Mouse (Mus musculus) gastrocnemius, postnatal 25 days (tissue): ENCODE measurements around the gene Tmem138. TPM values are rescaled to one million over a fixed set of nuclear protein-coding genes. Genes with fewer than 3 reads are reported as not detected.

Experiments used
- DNase-seq: peaks from one replicate; pipeline ENCODE4 v3.0.0; 2022
- long read RNA-seq, 2 experiments: library from polyadenylated mRNA; stranded (forward); transcript quantifications; one replicate each; pipeline ENCODE4 v2.0.0; 2021
- total RNA-seq, 2 experiments: library from RNA; stranded (reverse); gene quantifications; 1 replicate in 1 of 2; 2 replicates in 1 of 2; pipeline ENCODE4 v1.2.3; 2021

The Tmem138 gene
- 1 to 10 TPM; 1.3 to 1.4 TPM for total RNA-seq
- long read RNA-seq, experiment 1, partial matches to known transcripts: 0 of 2 reads
- long read RNA-seq, experiment 1, other reads (novel, unspliced or antisense): 1 of 2 reads
- long read RNA-seq, experiment 2, partial matches to known transcripts: 0 of 3 reads
- long read RNA-seq, experiment 2, other reads (novel, unspliced or antisense): 1 of 3 reads

DNA sequence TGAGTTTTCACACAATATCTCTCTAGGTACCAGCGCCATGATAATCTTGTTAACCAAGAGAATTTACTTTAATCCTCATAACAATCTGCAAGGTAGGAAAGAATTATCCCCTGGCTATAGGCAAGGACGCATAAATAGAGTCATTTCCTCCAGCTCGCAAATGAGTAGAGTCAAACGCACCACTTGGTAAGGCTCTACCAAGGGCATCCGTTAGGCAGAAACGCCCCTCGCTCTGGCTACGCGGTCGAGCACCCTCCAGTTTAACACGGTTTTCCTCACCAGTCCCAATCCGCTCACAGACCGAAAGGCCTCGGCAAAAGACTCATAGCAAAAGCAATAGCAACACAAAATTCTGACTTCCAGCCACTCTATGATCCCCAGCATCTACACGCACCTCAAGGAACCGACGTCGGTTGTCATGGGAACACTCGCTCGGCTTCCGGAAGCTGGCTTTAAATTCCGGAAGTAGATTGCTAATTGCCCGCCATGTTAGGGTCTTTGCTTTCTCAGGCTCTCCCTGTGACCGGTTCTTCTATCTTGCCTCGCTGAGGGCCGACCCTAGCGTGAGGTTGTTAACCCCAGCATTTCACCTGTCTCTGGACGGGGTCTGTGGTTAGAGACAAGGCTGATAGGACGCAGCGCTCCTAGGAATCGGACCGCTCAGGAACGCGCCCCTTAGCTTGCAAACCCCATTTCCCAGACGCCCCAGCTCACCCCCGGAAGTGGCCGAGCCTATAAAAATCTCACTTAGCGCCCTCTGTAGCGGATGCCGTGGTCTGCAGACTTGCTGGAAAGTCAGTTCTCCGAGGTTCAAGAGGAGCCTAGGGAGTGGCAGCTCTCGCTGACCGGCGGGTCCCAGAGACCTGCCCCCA lies at the start of gene Tmem138, which contains the start of gene Cyb561a3:
Tmem138 (minus strand) TSS at position 673 of the 872 bp plus-strand sequence.
Cyb561a3 (plus strand) TSS at position 483 of the 872 bp plus-strand sequence.
- peak; percentile 89 for DNase-seq

DNA sequence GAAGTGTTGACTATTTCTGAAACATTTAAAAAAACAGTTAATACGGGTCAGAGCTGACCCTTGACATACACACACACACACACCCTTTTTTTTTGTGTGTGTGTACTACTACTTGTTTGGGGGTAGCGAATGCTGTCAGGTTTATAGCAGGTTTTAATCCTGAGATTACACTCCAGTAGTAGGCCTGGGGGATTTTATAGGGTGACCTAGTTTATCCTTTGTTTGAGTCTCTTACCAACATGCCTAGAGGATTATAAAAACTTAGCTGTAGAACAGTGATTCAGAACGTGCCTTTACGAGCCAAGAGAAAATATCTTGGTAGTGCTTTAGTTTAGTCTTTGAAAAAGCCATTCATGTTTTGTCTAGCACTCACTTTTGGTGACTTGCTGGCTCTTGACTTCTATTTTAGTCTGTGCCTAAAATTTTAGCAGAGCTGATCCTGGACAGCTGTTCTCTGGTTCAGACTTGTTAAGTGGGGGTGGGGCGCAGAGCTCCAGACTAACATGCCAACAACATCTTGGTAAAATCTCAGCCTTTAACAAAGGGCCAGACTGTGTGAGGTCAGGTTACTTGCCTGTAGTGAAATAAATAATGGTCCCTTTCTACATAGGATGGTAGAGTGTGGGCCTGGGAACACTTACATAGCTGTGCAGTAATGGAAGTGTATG lies 31.5 kb upstream of the Tmem138 start:
- DNase-seq: no peak

DNA sequence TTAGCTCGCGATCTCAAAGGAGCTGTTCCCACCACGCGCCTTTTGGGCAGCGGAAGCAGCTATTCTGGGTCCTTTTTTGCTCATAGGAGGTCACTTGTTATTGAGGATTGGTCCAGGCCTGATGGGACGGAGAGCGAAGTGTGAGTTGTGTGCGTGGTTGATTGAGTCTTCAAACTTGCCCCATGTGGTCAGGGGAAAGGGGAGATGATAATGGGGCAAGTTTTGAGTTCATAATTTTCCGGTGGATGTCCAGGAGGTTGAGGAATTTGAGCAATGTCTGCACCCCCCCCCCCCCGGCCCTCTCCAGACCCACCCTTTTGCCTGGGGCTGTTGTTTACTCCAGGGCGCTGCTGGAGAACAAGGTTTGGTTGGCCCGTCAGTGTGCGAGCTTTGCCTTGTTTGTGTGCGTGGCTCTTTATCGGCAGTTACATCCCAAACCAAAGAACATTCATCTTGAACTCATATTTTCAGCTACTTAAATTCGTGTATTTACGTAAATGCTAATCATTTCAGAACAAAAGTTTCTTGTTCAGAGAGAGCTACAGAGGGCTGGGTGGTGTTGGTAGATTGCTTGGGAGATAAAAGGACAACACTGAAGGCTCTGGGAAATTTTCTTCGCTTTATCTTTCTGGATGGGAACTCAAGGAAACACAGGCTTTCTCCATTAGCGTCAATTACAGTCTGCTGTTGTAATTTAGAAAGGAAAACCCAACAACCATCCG lies 28.9 kb upstream of the Tmem138 start:
- DNase-seq: no peak

DNA sequence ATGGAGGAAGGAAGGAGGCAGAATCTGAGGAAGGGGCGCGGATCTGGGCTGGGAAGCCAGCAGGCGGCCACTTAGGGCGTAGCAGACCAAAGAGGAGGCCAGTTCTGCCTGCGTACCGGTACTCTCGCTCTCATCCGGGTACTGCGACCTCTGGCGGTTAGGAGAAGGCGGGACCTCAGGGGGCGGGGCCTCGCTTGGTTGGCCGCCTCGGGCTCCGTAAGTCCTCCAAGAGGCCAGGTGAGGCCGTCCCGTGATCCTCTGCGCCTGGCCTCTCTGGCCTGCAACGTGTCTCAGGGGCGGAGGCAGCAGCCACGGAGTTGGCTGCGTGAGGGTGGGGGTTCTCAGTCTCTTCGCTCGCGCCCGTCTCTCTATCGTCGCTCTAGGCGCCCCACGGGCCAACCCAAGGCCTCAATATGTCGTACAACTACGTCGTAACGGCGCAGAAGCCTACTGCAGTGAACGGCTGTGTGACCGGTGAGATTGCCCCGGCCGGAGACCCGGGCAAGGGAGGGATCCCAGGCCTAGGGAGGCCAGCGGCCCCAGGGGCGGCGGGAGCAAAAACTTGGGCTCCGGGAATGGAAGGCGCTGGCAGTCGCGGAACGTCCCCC lies 28.2 kb upstream of the Tmem138 start, which contains the start of the genes Ddb1 and Tkfc:
Ddb1 (plus strand) TSS at position 35 of the 608 bp plus-strand sequence.
Tkfc (minus strand) TSS at position 362 of the 608 bp plus-strand sequence.
- DNase-seq: peak; percentile 98

DNA sequence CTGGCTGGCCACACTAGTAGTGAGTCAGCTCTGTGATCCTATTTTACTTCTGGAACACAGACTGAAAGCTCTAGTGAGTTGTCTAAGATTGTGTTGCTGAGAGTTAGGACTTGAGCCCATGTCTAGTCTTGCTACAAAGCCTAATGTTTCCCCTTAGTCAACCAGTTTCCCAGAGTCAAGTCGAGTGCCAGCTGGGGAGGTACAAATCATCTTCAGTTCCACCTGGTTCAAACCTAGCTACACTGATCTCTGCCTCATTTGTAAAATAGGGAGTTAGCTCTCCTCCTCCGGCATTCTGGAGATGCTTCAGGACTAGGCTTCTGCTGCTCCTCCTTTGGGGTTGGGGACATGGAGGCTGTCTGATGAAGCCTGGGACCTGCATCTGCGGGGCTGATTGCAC lies 27.4 kb upstream of the Tmem138 start:
- no peak for DNase-seq

DNA sequence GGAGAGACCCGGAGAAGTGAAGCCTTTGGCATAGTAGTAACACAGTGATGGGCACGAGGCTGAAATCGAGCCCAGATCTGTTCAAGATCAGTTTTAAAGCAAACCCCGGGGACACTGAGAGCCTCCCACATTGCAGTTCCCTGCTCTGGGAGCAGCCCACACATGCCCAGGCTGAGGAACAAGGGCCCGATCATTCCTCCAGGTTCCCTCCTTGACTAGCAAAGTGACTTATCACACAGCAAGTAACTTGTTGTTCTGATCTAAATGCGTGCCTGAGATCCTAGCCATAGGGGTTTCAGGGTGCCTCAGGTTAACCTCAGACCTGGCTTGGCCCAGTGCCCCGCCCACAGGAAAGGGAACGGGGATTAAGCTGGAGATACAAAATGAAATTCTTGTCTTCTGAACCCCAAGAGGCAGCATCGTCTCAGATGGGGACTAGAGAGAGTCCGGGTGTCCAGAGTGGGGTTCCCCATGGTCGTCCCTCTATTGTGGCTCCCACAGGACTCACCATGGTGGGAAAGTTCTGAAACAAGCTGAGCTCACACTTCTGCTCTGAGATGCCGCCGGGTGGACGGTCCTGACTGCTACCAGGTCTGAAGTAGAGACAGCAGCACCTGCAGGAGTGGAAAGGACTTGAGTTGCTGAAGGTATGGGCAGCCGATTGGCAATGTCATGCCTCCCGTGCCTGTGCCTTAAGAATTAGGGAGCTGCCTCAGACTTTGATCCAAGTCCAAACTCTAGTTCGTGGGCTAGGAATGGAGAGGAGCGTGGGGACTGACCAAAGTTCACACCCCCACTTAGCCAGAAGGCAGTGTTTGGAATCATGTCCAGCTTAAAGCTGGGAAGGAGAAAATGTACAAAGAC lies 26.7 kb upstream of the Tmem138 start:
- DNase-seq: no peak

DNA sequence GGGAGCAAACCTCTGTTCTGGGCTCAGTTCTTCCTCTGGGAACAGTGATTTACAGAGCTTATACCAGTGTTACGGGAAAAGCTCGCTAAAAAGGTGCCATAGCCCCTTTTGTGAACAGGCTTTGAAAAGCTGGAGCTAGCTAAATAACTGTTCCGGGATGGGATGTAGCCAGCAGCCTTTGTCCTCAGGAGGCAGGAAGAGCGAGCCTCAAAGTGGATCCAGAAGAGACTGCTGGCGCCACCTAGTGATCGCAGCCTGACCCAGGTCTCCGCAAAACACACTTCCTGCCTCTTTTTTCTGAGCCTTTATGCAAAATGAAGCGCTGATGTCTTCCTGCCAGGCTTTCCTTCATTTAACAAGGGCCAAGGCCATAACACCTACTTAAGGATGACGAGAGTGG lies 25.6 kb upstream of the Tmem138 start:
- DNase-seq: peak; percentile 80

DNA sequence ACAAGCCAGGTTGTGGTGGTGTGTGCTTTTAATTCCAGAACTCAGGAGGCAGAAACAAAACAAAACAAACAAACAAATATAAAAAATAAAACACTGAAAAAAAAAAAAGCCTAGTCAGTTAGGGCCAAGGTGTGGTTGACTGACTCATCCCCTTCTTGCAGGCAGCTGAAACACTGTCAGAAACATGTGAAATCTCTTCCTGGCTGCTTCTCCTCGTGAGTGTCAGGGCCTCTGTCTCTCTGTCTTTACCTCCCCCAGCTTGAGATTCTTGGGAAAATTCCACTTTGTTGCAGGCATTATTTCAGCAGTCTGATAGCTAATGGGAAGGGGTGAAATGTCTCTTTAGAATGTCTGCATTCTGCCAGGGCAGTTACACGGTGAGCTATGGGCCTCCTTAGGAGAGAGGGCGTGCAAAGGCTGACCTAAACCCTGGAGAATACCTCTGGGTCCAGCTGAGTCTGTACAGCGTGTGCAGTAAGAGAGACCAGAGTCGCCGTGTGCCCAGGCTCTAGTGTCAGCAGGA lies 25.1 kb upstream of the Tmem138 start:
- no peak for DNase-seq

DNA sequence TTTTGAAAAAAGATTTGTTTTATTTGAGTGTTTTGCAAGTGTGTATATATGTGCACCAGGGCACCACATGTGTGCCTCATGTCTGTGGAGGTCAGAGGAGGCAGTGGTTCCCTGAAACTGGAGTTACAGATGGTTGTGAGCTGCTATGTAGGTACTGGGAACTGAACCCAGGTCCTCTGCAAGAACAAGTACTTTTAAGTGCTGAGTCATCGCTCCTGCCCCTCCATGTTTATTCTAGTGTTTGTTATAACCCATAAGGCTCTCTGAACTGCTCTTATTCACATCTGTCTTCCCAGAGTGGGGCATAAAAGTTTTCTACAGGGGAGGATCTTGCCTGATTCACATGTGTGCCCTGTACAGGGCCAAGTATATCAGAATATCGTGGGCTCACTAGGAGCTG lies 22.5 kb upstream of the Tmem138 start:
- DNase-seq: no peak

DNA sequence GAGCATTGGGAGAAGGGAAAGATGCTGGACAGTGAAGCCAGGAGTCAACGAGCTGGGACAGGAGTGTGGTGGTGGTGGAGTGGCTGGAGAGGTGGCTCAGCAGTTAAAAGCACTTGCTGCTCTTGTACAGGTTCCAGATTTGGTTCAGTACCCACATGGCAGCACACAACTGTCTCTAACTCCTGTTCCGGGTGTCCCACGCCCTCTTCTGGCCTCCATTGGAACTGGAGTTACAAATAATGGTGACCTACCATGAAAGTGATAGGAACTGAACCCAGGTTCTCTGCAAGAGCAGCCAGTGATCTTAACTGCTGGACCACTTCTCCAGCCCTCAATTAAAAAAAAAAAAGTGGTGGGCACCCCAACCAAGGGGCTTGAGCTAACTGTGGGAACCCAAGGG lies 21.0 kb upstream of the Tmem138 start:
- DNase-seq: no peak

DNA sequence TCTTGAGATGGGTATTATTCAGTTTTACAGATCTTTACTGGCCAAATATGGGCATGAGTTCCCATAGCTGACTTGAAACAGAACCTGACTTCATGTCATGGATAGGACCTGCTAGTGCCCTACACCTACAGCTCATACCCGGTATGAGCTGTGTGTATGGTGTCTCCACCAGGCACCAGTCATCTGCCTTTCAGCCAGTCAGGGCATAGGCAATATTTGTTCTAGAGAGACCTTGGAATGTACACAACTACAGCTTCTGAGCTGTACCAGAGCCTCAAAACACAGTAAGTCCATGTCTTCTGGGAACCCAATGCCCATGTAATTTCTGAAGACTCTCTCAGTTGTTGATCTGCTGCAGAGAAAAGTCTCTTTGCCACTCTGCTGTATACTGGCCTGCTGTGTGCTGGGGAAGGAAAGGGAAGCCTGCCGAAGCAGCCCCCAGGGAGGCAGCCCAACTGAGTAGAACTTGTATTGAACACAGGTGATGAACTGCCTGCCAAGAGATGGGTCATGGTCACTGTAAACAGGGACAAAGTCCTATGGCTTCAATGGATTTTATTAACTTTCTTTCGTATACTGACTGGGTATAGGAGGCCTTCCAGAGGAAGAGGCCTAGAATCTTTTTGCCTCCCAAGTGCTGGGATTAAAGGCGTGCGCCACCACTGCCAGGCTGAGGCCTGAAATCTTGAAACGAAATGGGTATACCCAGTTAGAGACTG lies 14.7 kb upstream of the Tmem138 start:
- no peak for DNase-seq

DNA sequence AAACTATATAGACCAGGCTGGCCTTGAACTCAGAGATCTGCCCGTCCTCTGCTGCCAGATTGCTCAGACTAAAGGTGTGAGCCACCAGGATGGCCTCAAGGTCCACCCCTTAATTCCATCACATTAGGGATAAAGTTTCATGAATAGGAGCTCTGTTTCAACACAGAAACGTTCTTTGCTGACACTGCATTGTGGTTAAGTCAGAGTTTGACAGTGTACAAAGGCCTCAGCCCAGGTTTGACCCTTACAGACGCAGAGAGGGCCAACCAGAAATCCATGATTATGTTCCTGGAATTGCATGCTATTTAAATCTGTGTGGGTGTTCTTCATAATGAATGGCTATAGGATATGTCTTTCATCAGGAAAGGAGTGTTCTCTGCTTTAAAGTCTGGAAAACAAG lies 13.1 kb upstream of the Tmem138 start:
- DNase-seq: no peak

DNA sequence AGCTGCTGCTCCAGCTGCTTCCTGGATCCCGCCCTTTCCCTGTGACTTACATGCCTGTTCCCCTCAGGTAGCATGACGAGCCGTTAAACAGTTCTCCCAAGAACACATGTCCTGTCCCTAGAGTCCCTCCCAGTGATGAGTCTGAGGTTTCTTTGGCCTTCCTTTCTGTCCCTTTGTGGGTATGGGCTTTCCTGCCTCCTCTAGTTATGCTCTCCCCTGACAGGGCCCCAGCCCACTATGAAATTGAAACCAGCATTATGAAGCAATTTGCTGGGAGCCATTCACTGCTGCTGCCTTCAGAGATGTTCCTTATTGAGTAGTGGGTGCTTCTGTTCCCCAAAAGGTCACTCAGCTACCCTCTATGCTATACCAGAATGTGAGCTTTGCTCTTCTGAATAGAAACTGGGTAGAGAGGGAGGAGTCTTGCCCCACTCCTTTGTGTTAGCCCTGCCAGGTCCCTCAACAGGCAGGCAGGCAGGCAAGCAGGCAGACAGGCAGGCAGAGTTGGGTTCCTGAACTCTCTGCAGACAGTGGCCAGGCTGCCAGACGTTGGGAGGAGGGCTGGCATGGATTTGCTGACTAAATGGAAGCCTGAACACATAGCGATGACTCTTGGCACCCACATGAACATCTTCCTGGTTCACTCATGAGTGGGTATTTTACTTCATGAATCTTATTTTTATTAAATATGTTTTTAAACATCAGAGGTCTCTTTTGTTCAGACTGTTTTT lies 12.1 kb upstream of the Tmem138 start:
- DNase-seq: no peak

DNA sequence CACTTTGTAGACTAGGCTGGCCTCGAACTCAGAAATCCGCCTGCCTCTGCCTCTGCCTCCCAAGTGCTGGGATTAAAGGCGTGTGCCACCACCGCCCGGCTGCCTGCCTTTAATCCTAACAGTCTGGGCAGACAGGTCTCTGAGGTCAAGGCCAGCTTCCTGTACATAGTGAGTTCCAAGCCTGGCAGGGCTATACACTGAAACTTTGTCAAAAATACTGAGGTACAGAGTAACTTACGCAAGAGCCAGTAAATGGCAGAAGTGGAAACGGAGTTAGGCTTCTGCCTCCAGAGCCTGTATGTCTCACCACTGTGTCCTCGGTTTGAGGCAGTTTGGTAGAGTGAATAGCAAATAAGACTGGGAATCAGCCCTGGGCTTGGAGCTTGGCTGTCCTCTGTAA lies 10.1 kb upstream of the Tmem138 start:
- no peak for DNase-seq

DNA sequence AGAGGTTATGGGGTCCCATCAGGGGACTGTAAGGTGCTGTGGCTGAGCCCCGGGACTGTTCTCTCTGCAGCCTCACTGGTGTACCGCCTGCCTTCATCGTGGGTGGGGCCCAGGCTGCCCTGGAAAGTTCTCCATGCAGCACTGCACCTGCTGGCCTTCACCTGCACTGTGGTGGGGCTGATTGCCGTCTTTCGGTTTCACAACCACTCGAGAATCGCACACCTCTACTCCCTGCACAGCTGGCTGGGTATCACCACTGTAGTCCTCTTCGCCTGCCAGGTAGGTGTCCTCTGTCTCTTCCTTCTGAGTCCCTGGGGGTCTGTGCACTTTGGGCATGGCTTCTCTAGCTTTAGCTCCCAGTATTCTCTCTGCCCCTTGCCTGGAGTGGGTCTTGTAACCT lies 8.0 kb upstream of the Tmem138 start:
- DNase-seq: no peak

DNA sequence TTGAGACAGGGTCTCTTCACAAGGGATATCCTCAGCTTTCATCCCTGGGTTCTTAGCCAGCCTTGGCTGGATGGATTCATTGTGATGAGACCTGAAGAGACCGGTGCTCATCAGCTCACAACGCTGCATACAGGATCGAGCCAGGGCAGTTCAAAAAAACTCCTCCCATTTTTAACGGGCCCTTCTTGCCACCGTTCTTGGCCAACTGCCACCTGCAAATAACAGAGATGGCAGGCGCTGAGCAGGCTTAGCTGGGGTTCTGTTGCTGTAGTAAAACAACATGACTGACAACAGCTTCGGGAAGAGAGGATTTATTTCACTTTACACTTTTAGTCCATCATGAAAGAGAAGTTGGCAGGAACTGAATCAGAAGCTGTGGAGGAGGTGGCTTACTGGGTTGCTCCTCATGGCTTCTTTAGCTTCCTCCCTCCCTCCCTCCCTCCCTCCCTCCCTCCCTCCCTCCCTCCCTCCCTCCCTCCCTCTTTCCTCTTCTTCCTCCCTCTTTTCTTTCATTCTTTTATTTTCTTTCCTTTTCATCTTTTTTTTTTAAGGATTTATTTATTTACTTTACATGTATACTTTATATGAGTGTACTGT lies 6.5 kb upstream of the Tmem138 start:
- DNase-seq: no peak

DNA sequence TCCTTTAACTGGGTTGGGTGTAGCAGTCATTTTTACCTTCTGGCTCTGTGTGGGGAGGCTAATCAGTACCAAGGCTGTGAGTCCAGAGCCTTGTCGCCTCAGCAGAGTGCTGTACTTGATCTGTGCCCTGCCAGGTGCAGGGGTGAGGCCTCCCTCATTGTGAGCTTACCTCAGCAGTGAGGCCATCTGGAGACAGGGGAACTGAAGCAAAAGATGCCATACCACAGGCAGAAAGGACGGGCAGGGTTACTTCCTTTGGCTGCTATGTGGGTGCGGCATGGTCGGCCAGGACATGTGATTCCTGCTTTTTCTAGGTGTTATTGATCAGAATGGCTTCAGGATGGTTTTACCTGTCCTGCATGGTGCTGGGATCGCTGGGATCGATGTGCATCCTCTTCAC lies 4.8 kb upstream of the Tmem138 start:
- DNase-seq: no peak

DNA sequence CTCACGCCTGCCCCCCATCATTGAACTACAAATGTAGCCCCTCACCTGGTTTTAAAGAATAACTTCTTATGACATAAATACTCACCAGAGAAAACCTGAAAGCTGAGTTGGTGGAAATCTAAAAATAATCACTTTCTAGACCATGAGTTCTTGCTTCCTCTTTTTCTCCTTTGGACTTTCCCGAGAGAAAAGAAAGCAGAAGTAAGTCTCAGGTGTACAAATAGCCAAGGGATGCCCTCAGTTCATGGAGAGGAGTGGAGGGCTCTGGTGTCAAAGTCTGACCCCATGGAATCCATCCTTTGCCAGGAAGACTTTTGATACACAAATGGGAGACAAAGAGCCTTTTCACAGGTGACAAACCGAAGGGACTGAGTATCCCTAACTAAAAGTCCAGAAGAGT lies 3.6 kb upstream of the Tmem138 start:
- no peak for DNase-seq

DNA sequence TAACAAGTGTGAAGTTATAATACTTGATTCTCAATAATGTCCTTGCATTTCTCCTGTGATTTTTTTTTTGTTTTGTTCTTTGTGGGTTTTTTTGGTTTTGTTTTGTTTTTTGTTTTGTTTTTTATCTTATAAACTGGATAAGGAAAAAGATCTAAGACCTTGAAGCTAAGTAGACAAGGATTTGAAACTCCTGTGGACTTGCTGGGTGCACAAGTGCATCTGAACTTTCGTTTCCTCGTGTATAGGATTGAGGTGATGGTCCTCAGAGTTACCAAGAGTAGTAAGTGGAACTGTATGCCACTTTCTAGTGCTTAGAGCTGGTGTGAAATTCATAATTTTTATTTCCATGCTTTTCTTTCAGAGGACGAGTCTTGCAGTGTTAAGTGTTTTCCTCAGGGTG lies 2.9 kb upstream of the Tmem138 start:
- no peak for DNase-seq
